14 mouse cellular contexts compared by ENCODE assay signal in the genomic region with DNA sequence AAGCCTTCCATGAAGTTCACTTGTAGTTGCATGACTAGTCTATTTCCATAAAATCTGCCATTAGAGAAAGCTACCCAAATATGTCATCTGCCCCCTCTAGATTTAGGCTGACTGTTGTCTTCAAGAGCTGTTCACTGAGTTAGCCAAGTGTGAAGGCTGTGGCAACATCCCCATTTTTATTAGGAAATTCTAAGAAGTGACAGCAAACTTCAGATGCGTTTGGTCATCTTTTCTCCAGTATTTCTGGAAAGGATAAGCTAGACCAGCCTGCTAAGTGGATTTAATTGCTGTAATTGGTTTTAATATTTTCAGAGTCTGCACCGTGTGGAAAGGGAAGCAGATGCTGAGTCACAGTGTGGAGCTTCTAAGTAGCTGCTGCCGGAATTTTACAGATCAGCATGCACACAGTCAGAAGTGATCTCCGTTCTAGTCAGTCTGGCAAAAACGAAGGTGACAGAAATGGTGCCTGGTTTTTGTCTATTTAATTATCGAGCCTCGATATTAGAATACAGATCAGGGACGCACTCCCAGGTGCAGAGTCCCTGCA.
DNase-seq lines count a peak whose midpoint lies in the region; ATAC-seq lines count a peak whose summit lies in the region.
"Had no signal": no experiment of that assay in that cellular context is flagged by ENCODE, and none has a peak within 500 bp of the region (broad histone marks: within the 10 kb centered on the region; RNA-seq: fewer than 3 reads in every experiment).

No protein-coding gene starts in this region.

- no peak overlapping the region for H3K4me3 ChIP-seq in hindbrain, embryonic 13.5 days
- H3K4me3 ChIP-seq in hindbrain, embryonic 12.5 days, result no peak overlapping the region
- H3K4me3 ChIP-seq: heart, embryonic 15.5 days; limb, embryonic 10.5 days; neural tube, embryonic 13.5 days had no signal

- H3K9me3 ChIP-seq in hindbrain, embryonic 13.5 days, result no peaks in the 10 kb centered on the region
- no peaks in the 10 kb centered on the region for H3K9me3 ChIP-seq in hindbrain, embryonic 12.5 days (replicated peaks)
- H3K9me3 ChIP-seq: heart, embryonic 15.5 days; limb, embryonic 10.5 days; neural tube, embryonic 13.5 days had no signal

- H3K4me2 ChIP-seq in hindbrain, embryonic 13.5 days, result no peak overlapping the region
- H3K4me2 ChIP-seq in hindbrain, embryonic 12.5 days (replicated peaks), result no peak overlapping the region
- H3K4me2 ChIP-seq: heart, embryonic 15.5 days; neural tube, embryonic 13.5 days had no signal

- 83% methylated on average over 8 of the region's 8 CpGs for WGBS in hindbrain, embryonic 13.5 days
- 84% methylated on average over 8 of the region's 8 CpGs for WGBS in hindbrain, embryonic 12.5 days

- no peak overlapping the region for H3K9ac ChIP-seq in hindbrain, embryonic 13.5 days
- H3K9ac ChIP-seq in hindbrain, embryonic 12.5 days, result no peak overlapping the region
- H3K9ac ChIP-seq: heart, embryonic 15.5 days; liver, embryonic 14.5 days; neural tube, embryonic 13.5 days had no signal

- H3K27me3 ChIP-seq in hindbrain, embryonic 13.5 days, result no peaks in the 10 kb centered on the region
- H3K27me3 ChIP-seq in hindbrain, embryonic 12.5 days, result no peaks in the 10 kb centered on the region
- H3K27me3 ChIP-seq: heart, embryonic 15.5 days; neural tube, embryonic 13.5 days had no signal

- ATAC-seq in hindbrain, embryonic 13.5 days (ENCODE audit: low FRiP score), result 0 out of 2 replicates have a peak, but pooled peaks have one; percentile 13
- ATAC-seq in hindbrain, embryonic 12.5 days (ENCODE audit: low FRiP score), result no peak
- ATAC-seq: CD4-positive, CD25-positive, alpha-beta regulatory T cell, adult 4 months had no signal

- DNase-seq in retina, postnatal 1 day, result peak; percentile 38
- no peak for DNase-seq in retina, embryonic 14.5 days (ENCODE audit: low spot score)
- DNase-seq in cerebellum, postnatal 10 days, result peak; percentile 12 to 27
- no peak for DNase-seq in adrenal gland, postnatal 4 days (ENCODE audit: low spot score in 2 of 2)
- no peak for DNase-seq in ovary, postnatal 10 days (ENCODE audit: low spot score)
- DNase-seq: gastrocnemius, postnatal 36 days; kidney, postnatal 36 days had no signal

- no peak overlapping the region for H3K27ac ChIP-seq in hindbrain, embryonic 13.5 days
- no peak overlapping the region for H3K27ac ChIP-seq in hindbrain, embryonic 12.5 days
- H3K27ac ChIP-seq: heart, embryonic 15.5 days; limb, embryonic 10.5 days; liver, embryonic 14.5 days; neural tube, embryonic 13.5 days had no signal

- H3K4me1 ChIP-seq in hindbrain, embryonic 13.5 days (replicated peaks), result peaks cover 5% of the 10 kb centered on the region; the same call in 1 of the 2 replicates
- no peaks in the 10 kb centered on the region for H3K4me1 ChIP-seq in hindbrain, embryonic 12.5 days
- H3K4me1 ChIP-seq: heart, embryonic 15.5 days; limb, embryonic 10.5 days; neural tube, embryonic 13.5 days had no signal

- H3K36me3 ChIP-seq in hindbrain, embryonic 13.5 days, result no peaks in the 10 kb centered on the region
- no peaks in the 10 kb centered on the region for H3K36me3 ChIP-seq in hindbrain, embryonic 12.5 days
- H3K36me3 ChIP-seq: heart, embryonic 15.5 days; limb, embryonic 10.5 days; neural tube, embryonic 13.5 days had no signal

Comparison
In these comparisons a context has a peak if more than half of its experiments do, and no peak if none do; other contexts are left out.
1. DNase-seq: peak in retina, postnatal 1 day (single experiment) and cerebellum, postnatal 10 days (2 of 2); none in retina, embryonic 14.5 days (single experiment), adrenal gland, postnatal 4 days (0 of 2) and ovary, postnatal 10 days (single experiment).